Mouse (Mus musculus) megakaryocyte progenitor cell, adult 5-6 weeks (primary cell): Measurements from ENCODE around the gene Tex36. TPM values are rescaled to one million over a fixed set of nuclear protein-coding genes. Genes with fewer than 3 reads are reported as not detected.

Source experiments
- total RNA-seq, 2 experiments: library from RNA; stranded (forward) in 1 of 2; stranded (reverse) in 1 of 2; fragments of 157-497, 149-512 nt in 1 of 2; fragments of 200-1000 nt in 1 of 2; gene quantifications; 2 replicates each; pipeline versions ENCODE4 v1.2.3 to v1.2.4; 2015 to 2017

Tex36 gene
- total RNA-seq, 2 experiments from 2014 or later = not detected

Other genes with a start within 250 kb of the Tex36 start
- 13.5 and 22.4 TPM in 2 replicates for gene Edrf1, start 35.4 kb upstream of the Tex36 start, total RNA-seq (2015)
- gene Edrf1, start 35.4 kb upstream of the Tex36 start, total RNA-seq (2017) = 20.4 and 26.7 TPM in 2 replicates
- not detected in 2 replicates for gene Mmp21, start 77.9 kb upstream of the Tex36 start, total RNA-seq (2015)
- gene Mmp21, start 77.9 kb upstream of the Tex36 start, total RNA-seq (2017) = 0.03 TPM in 1 of 2 replicates, not detected in the other
- gene Bccip, start 107.2 kb upstream of the Tex36 start, total RNA-seq (2015) = 106 TPM in 2 replicates
- gene Bccip, start 107.2 kb upstream of the Tex36 start, total RNA-seq (2017) = 105 and 140 TPM in 2 replicates
- gene Uros, start 107.9 kb upstream of the Tex36 start, total RNA-seq (2015) = 14.3 and 21.7 TPM in 2 replicates
- gene Uros, start 107.9 kb upstream of the Tex36 start, total RNA-seq (2017) = 18.3 and 23.3 TPM in 2 replicates
- not detected in 2 replicates for gene Fank1, start 174.7 kb upstream of the Tex36 start, total RNA-seq (2015)
- not detected in 2 replicates for gene Fank1, start 174.7 kb upstream of the Tex36 start, total RNA-seq (2017)
- 8.4 and 11.0 TPM in 2 replicates for gene Dhx32, start 180.6 kb upstream of the Tex36 start, total RNA-seq (2015)
- 21.7 and 23.6 TPM in 2 replicates for gene Dhx32, start 180.6 kb upstream of the Tex36 start, total RNA-seq (2017)